Mouse (Mus musculus) right cerebral cortex, adult 18-20 months (tissue): ENCODE data around the gene Lage3.
"Not testable (repeated sequence)": the region's sequence is repeated elsewhere in the genome, so short reads cannot be mapped to it uniquely, and the experiment has no call there.

Experiments
- DNase-seq: peaks from one replicate; pipeline ENCODE4 v3.0.0; 2022; ENCODE audit warnings: mixed read lengths

Gene Lage3

DNA sequence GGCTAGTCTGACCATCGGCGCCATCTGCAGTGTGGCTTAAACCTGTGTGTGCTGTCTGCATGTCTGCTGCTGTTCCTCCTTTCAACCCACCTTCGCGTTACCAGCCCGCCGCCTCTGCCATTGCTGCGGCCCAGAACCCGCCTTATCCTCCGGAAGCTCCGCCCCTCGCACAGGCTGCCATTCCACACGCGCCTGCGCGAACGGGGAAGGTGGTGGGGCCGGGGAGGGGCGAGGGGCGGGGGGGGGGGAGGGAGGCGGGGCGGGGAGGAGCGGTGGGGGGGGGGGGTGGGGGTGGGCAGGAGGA lies at the start of gene Lage3:
Gene Lage3 (minus strand): TSS at position 152 of the 304 bp plus-strand sequence.
- peak; percentile 84 for DNase-seq

DNA sequence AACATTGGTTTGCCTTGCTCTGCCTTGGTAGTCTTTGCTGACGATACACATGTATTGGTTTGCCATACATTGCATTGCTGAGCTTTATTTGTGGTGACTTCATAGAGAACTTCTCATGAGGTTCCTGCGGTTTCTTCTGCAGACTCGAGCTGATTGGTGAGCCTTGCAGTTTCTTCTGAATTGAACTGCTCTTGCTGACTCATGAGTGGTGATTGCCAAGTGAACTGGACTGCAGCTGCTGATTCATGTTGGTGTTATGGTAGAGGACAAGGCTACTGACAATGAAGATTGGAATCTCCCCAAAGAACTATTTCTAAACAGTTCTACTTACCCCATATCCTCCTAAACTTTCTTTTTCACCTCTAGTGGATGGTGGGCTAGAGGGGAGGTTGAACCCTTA lies 46.7 kb upstream of the Lage3 start:
- DNase-seq: no peak

DNA sequence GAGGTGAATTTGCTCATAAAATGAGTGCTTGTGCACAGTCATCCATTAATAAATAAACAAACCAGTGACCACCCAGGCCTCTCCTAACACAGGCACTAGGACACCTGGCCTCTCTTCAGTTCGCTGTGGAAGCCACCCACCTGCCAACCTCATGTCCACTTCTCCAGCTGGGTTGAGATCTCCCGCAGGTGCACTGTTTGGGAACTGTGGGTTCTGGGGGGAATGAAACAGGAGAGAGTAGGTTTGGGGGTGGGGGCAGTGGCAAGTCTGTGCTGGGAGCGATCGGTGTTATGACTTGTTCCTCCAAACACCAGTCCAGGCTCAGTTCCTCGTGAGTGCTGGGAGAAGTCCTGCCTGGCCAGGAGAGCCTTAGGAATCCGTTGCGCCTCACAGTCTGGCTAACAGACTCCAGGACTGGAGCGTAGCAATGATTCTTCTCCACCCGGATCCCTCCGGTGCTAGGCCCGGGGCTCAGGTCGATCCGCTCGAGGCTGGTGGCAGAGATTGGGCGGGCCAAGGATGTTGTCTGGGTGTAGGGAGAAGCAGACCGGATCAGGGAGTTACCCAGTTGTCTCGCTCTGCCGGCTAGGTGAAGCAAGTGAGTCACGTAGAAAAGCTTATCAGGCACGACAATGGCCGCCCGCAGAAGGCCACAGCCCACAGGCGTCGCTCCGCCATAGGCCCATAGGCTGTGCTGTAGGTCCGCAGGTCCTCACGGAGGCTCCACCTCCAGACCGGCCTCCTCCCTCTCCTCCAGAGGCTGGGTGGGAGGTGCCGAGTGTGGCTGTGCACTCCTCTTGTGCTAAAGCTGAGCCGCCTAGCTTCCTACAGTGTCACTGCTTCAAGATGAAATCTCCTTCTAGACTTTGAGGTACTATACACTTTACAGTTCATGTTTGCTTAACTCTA lies 39.4 kb upstream of the Lage3 start, which contains the start of the genes Fam3a and Ikbkg:
Gene Fam3a (minus strand): TSS at position 738 of the 909 bp plus-strand sequence.
Gene Ikbkg (plus strand): TSS at position 756 of the 909 bp plus-strand sequence.
- peak; percentile 88 for DNase-seq

DNA sequence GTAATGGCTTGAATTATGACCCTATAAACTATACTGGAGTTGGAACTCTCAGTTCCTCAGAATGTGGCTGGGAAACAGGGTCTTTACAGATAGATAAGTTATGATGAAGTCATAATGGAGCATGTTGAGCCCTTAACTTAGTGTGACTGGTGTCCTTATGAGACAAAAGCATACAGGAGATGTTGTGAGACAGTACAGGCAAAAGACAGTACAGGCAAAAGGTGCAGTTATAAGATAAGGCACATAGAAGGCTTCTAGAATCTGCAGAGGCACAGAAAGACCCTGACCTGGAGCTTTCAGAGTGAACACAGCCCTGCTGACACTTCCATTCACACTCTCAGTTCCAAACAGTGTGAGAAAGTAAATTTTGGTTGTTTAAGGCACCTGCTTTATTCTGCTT lies 34.7 kb upstream of the Lage3 start:
- DNase-seq: no peak

DNA sequence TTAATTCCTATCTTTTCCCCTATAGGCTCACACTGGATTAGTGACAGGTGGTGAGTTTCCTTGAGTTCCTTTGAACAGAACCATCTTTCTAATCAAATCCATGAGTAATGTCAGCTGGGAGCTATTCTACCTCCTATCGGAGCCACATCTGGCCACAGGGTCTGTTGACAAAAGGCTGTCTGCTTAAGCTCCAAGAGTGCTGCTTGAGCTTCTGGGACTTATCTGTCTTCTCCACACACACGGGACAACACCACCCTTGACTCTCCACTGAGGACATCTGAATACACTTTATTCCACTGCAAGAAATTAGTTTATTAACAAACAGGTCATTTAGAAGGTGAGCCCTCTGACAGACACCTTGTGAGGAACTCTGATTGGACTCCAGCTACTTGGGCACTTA lies 31.0 kb upstream of the Lage3 start:
- DNase-seq: no peak

DNA sequence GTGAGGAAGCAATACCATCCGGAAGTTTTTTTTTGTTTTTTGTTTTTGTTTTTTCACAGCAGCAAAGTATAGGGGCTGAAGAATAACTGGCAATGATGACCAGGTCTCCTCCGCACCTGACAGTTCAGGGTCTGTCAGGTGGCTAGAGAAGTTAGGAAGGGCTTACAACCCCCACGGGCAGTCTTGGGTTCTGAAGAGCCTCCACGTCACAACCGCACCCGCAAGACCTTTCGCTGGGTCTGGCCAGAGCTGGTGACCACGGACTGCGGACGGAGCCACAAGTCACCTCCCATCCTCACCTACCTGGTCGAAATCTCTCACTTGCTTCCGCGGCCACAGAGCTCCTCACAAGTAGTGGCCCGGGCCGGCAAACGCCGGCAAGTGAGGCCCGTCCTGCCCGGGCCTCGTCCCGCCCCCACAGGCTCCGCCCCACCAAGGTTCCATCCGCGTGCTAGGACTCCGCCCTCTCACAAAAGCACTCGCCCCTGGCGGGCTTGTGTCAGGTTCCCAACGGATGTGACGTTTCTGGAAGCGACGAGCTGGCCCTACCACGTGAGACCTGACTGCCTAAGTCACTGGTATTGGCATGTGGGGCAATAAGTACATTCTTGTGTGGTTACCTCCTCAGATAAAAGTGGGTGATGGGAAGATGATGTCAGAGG lies 19.6 kb upstream of the Lage3 start, which contains the start of the genes Ubl4a and Slc10a3:
Gene Ubl4a (minus strand): TSS at position 331 of the 662 bp plus-strand sequence.
Gene Slc10a3 (minus strand): TSS at position 462 of the 662 bp plus-strand sequence.
- DNase-seq: peak; percentile 90

DNA sequence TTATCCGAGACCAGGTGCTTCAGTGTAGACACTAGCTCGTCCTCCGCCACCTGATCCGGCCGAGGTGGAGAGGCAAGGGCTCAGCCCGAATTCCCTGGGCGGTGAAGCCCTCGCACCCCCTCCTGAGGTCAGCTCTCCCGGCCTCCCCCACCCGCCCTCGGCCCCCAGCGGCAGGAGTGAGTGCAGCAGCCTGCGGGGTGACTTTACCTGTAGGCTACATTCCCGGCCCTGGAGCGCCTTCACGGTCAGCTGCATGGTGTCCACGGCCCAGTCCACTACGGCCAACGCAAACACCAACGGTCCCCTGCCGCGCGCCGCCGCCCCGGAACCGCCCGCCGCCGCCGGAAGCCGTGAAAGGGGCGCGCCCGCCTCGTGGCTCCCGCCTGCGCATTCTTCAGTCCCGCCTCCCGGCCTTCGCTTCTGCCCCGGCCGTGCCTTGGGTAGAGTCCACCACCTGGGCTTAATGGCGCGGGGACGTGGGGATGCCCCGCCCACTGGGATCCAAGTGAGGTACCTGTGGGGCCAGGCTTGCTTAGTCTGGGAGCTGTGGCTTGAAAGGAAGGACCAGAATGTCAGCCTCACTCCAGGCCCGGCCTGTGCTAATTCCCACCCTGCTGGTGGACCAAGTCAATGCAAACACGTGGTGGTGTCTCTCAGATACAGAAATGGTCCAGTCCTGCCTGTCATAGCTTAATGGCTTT lies 14.9 kb upstream of the Lage3 start:
- DNase-seq: peak; percentile 66

DNA sequence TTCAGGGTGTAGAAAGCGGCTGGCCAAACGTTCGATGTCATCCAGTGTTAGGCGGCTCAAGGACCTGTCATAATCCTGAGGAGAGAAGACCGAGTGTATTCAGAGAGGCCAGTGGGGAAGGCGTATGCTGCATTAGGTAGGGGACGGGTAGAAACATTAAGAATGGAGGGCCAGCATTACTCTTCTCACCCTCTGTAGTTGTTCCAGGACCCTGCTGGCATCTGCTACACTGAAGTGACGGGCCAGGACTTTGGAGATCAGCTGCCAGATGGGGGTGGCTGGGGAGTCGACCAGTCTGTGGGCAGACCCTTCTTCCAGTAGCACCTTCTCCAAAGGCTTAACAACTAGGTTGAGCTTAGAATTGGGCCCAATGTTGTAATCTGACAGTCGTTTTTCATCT lies 14.1 kb upstream of the Lage3 start:
- DNase-seq: no peak

DNA sequence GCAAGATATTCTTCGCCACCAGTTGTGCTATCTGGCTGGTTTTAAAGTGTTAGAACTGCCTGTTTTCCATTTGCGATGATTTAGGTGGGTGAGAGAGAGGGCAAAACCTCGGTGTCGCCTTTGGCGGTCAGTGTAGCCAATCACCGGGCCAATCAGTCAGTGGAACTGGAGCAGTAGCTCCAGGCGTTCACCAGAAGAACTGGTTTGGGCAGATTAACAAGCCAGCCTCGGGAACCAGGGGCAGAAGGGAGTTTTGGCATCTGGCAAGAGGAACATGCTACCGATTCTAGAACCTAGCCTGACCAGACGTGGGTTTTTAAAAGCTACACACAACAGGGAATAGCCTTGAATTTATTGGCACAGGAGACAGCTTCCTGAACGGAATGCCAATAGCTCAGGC lies 5.8 kb upstream of the Lage3 start:
- DNase-seq: no peak

DNA sequence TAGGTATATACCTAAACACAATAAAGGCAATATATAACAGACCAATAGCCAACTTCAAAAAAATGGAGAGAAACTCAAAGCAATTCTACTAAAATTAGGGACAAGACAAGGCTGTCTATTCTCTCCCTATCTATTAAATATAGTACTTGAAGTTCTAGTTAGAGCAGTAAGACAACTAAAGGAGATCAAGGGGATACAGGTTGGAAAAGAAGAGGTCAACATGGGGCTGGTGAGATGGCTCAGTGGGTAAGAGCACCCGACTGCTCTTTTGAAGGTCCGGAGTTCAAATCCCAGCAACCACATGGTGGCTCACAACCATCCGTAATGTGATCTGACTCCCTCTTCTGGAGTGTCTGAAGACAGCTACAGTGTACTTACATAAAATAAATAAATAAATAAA lies 3.7 kb upstream of the Lage3 start:
- DNase-seq: not testable (repeated sequence)

DNA sequence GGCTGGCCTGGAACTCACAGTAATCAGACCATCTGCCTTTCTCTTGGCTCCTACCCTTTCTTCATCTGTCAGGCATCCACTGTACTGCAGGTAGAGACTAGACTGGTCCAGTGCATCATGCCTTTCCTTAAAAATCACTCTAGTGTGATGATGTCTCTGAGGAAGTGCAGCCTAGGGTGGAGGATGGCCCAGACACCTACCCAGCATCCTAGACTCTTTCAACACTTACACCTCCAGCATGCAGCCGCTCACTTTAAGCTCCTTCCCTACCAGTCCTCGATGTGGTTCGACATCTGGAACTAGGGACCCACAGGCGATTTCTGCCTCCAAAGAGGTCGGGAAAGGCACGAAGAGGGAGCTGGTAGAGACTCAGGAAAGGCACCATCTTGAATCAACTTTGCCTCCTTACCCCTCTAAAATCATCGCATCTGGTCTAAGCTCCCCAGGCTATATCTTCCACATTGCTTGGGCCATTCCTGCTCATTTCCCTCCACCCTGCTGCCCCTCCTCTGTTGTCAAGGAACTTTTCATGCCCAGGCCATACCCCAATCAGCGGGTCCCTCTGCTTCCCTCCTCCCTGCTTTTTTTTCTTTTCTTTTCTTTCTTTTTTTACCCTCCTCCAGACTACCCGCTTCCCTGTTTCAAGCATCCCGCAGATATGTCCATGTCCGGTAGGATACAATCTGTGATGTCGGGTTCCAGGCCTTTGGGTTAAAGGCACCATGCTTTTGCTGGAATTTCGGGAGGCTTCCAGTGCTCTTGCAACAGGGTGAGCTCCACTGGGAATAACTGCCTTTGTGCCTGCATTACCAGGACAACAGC lies 562 bp downstream of the Lage3 start:
- DNase-seq: no peak

DNA sequence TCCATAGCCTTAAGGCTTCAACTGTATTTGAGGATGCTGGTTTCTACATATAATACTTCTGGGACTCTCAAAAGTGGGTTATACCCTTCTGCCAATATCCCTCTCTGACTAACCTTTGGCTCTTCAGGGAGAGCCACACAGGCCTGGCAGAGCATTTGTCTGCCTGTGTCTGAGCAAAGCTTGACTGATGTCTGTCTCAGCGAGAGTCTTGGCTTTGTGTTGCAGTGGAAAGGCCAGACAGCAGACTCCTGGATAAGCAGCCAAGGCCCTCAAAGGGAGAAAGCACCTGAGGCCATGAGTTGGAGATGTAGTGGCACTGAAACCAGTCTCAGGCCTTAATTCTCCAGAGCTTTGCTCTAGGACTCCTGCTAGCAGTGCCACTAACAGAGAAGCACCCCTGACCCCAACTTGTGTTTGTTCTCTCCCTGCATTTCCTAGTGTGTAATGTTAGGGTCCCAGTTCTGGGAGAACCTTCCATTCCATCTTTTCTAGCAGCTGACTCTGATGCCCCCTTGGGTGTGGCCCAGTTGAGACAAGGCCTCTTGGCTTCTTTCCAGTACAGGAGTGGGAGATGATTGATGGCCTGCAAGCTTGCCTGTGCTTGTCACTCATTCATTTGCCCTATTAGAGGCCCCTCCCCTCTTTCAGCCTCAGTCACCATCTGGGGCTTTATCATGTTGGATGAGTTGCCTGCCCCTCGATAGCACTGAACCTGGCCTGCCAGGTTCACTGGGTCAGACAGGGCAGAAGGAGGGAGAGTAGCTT lies 23.1 kb downstream of the Lage3 start:
- DNase-seq: no peak

DNA sequence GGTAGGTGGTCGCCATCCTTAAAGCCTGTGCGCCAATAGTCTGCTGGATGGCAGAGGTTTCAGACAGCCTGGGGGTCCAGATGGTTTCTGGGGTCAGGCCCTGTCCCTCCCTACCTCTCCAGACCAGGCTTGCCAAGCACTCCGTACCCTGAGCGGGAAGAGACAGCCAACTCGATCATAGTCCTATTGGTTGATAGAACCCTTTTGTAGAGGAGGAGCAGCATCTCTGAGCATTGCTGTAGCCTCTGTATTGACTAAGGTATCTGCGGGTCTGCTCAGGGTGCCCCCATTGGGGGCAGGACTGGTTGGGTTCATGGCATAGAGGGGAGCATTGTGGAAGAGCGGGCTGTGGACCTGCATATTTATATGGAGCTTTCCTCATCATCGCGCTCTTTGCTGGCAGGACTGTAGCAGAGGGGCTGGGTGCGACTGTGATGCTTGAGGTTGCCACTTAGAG lies 24.2 kb downstream of the Lage3 start:
- DNase-seq: no peak

DNA sequence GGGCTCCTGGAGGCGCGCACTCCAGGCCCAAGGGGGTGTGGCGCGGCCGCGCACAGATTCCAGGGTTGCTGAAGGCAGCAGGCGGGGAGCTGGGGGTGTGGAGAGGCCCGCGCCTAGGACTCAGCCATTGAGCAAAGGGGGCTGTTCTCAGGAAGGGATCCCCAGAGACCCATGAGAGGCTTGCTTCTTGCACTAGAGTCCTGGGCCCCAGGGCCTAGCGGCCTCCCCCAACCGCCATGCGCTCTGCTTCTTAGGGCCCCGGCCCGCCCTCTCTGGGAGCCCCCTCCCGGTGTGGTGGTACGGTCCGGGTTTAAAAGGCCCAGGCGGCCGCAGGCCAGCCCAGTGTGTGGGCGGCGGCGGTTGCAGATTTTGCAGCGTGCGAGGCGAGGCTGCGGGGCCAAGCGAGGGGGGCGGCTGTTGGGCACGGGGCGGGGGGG lies 24.7 kb downstream of the Lage3 start, which contains the start of gene Plxna3:
Gene Plxna3 (plus strand): TSS at position 342 of the 437 bp plus-strand sequence.
- DNase-seq: peak; percentile 15

DNA sequence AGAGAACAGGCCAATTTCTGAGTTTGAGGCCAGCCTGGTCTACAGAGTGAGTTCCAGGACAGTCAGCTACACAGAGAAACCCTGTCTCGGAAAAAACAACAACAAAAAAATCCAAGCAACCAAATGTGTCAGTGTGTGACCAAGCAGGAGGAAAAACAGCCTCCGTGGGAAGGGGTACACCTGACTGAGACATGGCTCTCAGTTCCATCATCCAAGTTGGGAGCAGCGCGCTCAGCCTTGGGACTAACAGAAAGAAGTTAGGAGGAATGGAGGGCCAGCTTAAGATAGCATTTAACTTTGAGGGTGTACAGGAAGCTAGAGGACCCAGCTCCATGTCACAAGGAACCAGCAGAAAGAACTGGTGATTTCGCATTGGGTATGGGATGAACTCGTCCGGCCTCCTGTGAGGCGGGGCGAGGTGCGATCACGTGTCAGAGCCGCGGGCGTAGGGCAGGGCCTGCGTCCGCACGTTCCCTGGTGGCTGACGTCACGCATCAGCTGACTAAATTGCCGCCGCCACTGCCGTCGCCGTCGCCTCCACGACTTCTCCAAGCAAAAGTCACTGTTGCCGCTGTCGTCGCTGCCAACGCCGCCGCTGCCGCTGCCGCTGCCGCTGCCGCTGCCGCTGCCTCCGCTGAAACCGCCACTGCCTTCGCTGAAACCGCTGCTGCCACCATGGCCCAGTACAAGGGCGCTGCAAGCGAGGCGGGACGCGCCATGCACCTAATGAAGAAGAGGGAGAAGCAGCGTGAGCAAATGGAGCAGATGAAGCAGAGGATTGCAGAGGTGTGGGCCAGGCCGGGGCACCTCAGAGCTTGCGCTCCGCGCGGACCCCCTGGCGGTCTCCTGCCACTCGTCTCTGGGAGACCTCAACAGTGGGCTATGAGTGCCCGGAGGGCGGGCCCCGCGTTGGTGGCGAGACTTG lies 40.6 kb downstream of the Lage3 start, which contains the start of gene Fam50a:
Gene Fam50a (plus strand): TSS at position 494 of the 925 bp plus-strand sequence.
- peak; percentile 92 for DNase-seq

DNA sequence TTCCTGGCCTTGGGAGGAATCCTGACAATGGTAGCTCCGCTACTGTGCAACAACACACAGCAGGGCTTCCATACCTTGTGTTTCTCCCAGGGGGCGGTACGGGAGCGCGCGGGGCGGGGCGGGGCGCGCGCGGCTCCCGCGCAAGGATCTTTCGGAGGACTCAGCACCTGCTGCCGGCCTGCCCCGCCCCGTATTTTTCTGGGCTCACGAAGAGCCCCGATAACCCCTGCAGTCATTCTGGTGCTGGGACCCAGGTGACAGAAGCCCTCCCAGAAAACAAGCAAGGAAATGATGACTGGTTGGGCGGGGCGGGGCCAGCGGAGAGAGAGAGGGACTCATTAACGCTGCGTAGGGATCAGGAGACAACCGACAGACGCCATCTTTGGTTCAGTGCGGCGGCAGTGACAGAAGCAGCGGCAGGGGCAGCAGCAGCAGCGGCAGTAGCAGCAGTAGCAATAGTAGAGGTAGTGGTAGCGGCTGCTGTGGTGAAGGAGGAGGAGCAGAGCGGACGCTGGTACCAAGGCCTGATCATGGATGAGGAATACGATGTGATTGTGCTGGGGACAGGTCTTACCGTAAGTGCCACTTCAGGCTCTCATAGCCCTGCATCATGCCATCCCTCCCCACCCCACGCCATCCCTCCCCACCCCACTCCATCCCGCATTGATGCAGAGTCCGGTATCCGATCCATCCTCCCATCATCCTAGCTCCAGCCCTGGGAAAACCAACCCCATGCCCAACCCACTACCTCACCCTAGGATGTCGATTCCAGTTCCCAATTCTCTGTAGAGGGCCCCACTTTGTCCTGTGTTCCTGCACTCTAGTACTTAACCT lies 48.3 kb downstream of the Lage3 start, which contains the start of gene Gdi1:
Gene Gdi1 (plus strand): TSS at position 132 of the 834 bp plus-strand sequence.
- DNase-seq: peak; percentile 67
